Mouse (Mus musculus) lung, adult 2 months (tissue): ENCODE data around the gene Catsper1.

Experiments used
- CTCF ChIP-seq: fragments of 200-500 bp; IDR thresholded peaks from 2 replicates; pipeline ENCODE4 v1.5.1; 2011; ENCODE audit warnings: mild to moderate bottlenecking, low read length, control low read depth; ENCODE audit not compliant: insufficient read depth
- POLR2A ChIP-seq: fragments of 200-500 bp; IDR thresholded peaks from 2 replicates; pipeline ENCODE4 v1.6.1; 2011; ENCODE audit warnings: low read depth, mild to moderate bottlenecking, control low read depth, low read length, borderline replicate concordance; ENCODE audit errors: extremely low read depth

- no peak for TF ChIP-seq CTCF
- TF ChIP-seq POLR2A = no peak
Measured at GRCm38 (mm10) chr19:5364124-5364523, 28.6 kb downstream of the Catsper1 start.
